Mouse (Mus musculus) ES-Bruce4 (cell line): ENCODE data around the gene Trim2. TPM values are rescaled to one million over a fixed set of nuclear protein-coding genes. Genes with fewer than 3 reads are reported as not detected.

Experiments used
- H3K27ac ChIP-seq: 2 replicates; pipeline ENCODE4 v1.5.1; 2012; ENCODE audit warnings: low read length, inconsistent platforms; ENCODE audit not compliant: insufficient read depth
- H3K27me3 ChIP-seq: 2 replicates; pipeline ENCODE4 v1.6.1; 2012; ENCODE audit warnings: mild to moderate bottlenecking, low read length, inconsistent platforms; ENCODE audit not compliant: control insufficient read depth, poor library complexity, insufficient read depth, severe bottlenecking
- H3K36me3 ChIP-seq: 2 replicates; pipeline ENCODE4 v1.6.1; 2012; ENCODE audit warnings: inconsistent platforms, mild to moderate bottlenecking, low read length, moderate library complexity; ENCODE audit not compliant: control insufficient read depth, poor library complexity, insufficient read depth, severe bottlenecking
- H3K4me1 ChIP-seq: one replicate; pipeline ENCODE4 v1.8.1; 2011; ENCODE audit warnings: low read length; ENCODE audit not compliant: control insufficient read depth, insufficient read depth
- H3K4me3 ChIP-seq: 2 replicates; pipeline ENCODE4 v1.5.1; 2011; ENCODE audit warnings: low read depth, mild to moderate bottlenecking, low read length
- H3K9ac ChIP-seq: 2 replicates; pipeline ENCODE4 v1.6.1; 2012; ENCODE audit warnings: low read depth, mild to moderate bottlenecking, inconsistent platforms; ENCODE audit not compliant: poor library complexity, severe bottlenecking
- H3K9me3 ChIP-seq: replicated peaks from 2 replicates; pipeline ENCODE4 v1.6.1; 2012; ENCODE audit warnings: mild to moderate bottlenecking, low read length, inconsistent platforms; ENCODE audit not compliant: control insufficient read depth, poor library complexity, insufficient read depth, severe bottlenecking
- CTCF ChIP-seq: IDR thresholded peaks from one replicate; pipeline ENCODE4 v1.8.1; 2011; ENCODE audit warnings: low read depth, low read length
- EP300 ChIP-seq: IDR thresholded peaks from 2 replicates; pipeline ENCODE4 v1.6.1; 2011; ENCODE audit warnings: low read depth, low read length; ENCODE audit not compliant: insufficient read depth
- POLR2A ChIP-seq: IDR thresholded peaks from one replicate; pipeline ENCODE4 v1.8.1; 2011; ENCODE audit warnings: low read length; ENCODE audit not compliant: insufficient read depth
- polyA plus RNA-seq: library from polyadenylated mRNA; stranded (reverse); fragments of >200 nt; gene quantifications from 2 replicates; pipeline ENCODE4 v1.2.4, GENCODE M21; 2011; ENCODE audit warnings: low read depth; ENCODE audit not compliant: missing spikeins, insufficient read depth, insufficient read length

The Trim2 gene
- polyA plus RNA-seq, 1 experiment: 12.8 TPM

DNA sequence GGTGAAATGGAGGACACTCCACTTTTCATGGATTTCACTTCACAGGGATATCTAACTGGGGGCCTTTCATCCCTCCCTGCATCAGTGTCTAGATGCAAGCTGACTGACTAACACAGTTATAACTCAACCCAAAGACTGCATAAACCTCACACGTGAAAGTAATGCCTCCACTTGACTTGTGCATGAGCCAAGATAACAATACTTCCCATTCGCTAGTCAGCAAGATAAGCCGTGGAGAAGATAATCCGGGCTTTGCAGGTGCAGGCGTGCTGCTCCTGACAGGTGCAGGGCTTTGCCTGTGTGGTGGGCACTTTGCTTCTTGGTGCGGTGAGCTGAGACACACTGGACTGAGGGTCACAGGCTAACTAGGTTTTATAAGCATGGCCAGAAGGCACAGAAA lies 74.4 kb downstream of the Trim2 start:
- Histone ChIP-seq H3K27me3 (no peaks in the 10 kb centered on the region), H3K9me3 (no peaks in the 10 kb centered on the region), H3K4me1 (peaks cover 7% of the 10 kb centered on the region), H3K9ac (no peak overlapping the region), H3K4me3 (no peak overlapping the region), H3K27ac (no peak overlapping the region), H3K36me3 (no peaks in the 10 kb centered on the region)
- TF ChIP-seq EP300 (no peak), CTCF (no peak), POLR2A (no peak)

DNA sequence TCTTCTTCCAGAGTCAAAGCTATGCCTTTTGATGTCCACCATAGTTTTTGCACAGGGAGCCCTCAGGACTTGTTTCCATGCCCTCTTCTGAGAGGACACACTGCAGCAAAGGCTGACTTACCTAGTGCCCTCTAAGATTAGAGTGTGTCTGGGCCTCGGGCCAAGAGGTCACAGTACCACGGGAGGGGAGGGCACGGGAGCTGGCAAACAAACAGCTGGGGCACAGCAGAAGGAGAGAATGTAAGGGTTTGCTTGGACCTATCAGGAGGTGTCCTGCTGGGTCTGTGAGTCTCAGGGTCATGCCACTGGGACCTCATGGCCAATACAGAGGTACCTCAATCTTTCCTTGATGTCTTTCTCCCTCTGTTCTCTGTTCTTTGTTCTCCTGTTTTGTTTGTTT lies 75.7 kb downstream of the Trim2 start:
- Histone ChIP-seq H3K4me3 (no peak overlapping the region), H3K36me3 (no peaks in the 10 kb centered on the region), H3K4me1 (peaks cover 7% of the 10 kb centered on the region), H3K27ac (no peak overlapping the region), H3K27me3 (no peaks in the 10 kb centered on the region), H3K9me3 (no peaks in the 10 kb centered on the region), H3K9ac (no peak overlapping the region)
- no peak for TF ChIP-seq EP300

DNA sequence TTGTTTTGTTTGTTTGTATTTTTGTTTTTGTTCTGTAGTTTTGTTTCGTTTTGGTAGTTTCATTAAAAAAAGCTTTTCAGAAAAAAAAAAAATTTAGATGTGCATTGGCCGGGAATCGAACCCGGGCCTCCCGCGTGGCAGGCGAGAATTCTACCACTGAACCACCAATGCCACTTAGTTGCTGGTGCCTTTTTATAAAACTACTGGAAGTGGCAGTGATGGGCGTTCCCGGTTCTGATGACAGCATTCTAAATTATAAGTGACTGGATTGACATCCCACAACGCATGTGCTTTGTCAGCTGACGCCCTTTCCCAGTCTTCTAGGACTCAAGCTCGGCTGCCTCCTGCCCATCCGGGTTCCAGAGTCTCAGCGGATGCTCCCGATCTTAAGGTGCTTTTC lies 77.8 kb downstream of the Trim2 start:
- Histone ChIP-seq H3K27me3 (no peaks in the 10 kb centered on the region), H3K9ac (no peak overlapping the region), H3K4me3 (0 out of 2 replicates have a peak overlapping the region, but pooled peaks have one; percentile 14), H3K4me1 (peaks cover 5% of the 10 kb centered on the region), H3K9me3 (no peaks in the 10 kb centered on the region), H3K36me3 (no peaks in the 10 kb centered on the region), H3K27ac (no peak overlapping the region)
- TF ChIP-seq POLR2A (no peak), EP300 (no peak), CTCF (no peak)

DNA sequence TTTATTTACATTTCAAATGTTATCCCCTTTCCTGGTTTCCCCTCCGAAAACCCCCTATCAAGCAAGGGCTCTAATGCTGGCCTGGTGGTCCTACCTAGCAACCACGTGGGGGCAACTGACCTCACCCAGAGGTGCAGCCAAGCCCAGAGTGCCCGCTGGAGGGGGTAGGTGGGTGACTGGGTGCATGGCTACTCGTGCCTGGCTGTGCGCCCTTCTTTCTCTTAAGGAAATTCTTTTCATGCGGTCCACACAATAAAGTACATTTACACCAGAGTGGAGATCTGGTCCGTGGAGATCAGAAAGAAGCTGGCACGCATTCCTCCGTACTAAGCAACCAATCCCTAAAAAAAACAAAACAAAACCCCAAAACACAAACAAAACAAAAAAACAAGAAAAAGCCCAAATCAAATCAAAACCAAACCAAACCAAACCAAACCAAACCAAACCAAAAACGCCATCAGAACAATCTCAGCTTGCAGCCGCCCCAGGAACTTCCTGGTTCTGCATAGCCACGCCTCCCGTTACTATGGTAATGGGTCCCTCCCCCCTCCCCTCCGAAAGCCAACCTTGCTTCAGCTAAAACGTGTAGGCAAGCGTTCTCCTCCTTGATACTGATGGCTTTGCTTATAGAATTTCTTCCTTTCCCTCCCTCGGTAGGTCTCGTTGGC lies 78.3 kb downstream of the Trim2 start:
- no peaks in the 10 kb centered on the region for H3K9me3 ChIP-seq
- H3K4me1 ChIP-seq: peaks cover 5% of the 10 kb centered on the region
- peak overlapping the region; percentile 58 for H3K4me3 ChIP-seq
- no peaks in the 10 kb centered on the region for H3K27me3 ChIP-seq
- peak overlapping the region; percentile 8; the same call in 1 of the 2 replicates for H3K9ac ChIP-seq
- H3K27ac ChIP-seq: peak overlapping the region; percentile 59
- TF ChIP-seq EP300: no peak
- no peak for TF ChIP-seq CTCF
- TF ChIP-seq POLR2A: no peak
- no peaks in the 10 kb centered on the region for H3K36me3 ChIP-seq

DNA sequence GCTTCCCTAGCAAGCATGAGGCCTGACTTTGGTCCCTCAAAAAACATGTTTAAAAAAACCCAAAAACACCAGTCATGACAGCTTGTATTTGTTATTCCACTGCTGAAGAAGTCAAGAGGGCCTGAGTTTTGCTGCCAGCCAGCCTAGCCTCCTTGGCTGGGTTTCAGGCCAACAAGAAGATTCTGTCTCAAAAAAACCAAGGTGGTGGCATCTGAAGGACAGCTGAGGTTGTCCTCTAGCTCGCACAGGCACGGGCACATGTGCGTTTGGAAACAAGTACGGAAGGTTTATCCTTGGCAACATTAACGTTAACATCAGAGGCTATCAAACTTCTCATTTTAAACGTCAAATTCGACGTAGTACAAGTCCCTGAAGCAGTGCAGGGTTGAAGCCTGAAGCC lies 79.0 kb downstream of the Trim2 start:
- no peaks in the 10 kb centered on the region for H3K27me3 ChIP-seq
- peak overlapping the region; percentile 59 for H3K27ac ChIP-seq
- H3K36me3 ChIP-seq: no peaks in the 10 kb centered on the region
- H3K4me3 ChIP-seq: peak overlapping the region; percentile 10; the same call in 1 of the 2 replicates
- no peak for TF ChIP-seq POLR2A
- 0 out of 2 replicates have a peak overlapping the region, but pooled peaks have one; percentile 8 for H3K9ac ChIP-seq
- no peaks in the 10 kb centered on the region for H3K9me3 ChIP-seq
- H3K4me1 ChIP-seq: peaks cover 5% of the 10 kb centered on the region

DNA sequence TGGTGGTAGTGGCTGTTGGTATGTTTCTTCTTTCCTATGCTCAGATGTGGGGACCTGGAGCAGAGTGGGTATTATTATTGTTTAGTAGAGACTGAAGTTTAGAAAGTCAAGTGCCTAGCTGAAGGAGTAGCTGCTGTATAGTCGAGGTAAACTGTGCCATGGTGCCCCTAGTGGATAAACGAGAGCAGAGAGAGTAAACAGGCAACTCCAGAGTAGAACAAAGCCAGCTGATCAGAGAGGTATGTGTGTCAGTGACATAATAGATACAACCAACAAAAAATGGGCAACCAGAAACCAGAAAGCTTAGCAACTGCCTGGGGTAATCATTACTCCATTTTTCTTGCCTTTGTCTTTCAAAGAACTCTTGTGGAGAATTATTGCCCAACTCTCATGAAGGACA lies 81.7 kb downstream of the Trim2 start:
- H3K27me3 ChIP-seq: no peaks in the 10 kb centered on the region
- no peak overlapping the region for H3K9ac ChIP-seq
- no peaks in the 10 kb centered on the region for H3K36me3 ChIP-seq
- no peak overlapping the region for H3K4me3 ChIP-seq
- no peaks in the 10 kb centered on the region for H3K9me3 ChIP-seq
- H3K27ac ChIP-seq: no peak overlapping the region
- no peak for TF ChIP-seq POLR2A
- no peak for TF ChIP-seq CTCF
- TF ChIP-seq EP300: no peak
- H3K4me1 ChIP-seq: peaks cover 5% of the 10 kb centered on the region
